Mouse (Mus musculus) CD4-positive naive resting alpha-beta T cell, adult 76 days (primary cell): ENCODE results near the gene Folh1. TPM values are rescaled to one million over a fixed set of nuclear protein-coding genes. Genes with fewer than 3 reads are reported as not detected.

ENCODE experiments used
- total RNA-seq: library from RNA; stranded (reverse); gene quantifications from one replicate; pipeline ENCODE4 v1.2.4, GENCODE M21; 2023

Gene Folh1
- total RNA-seq = not detected

GRCm38 (mm10) chr7:86775617-86776325 is at the start of gene Folh1:
TSS of gene Folh1 (minus strand) at chr7:86775943.

GRCm38 (mm10) chr7:86794727-86795126 is 19.0 kb upstream of the Folh1 start, which contains the start of gene Vmn2r77:
TSS of gene Vmn2r77 (plus strand) at chr7:86795027.

GRCm38 (mm10) chr7:86688030-86688429 is 87.7 kb downstream of the Folh1 start, which contains the start of gene Olfr292:
TSS of gene Olfr292 (plus strand) at chr7:86688330.

Other genes with a start within 250 kb of the Folh1 start
- gene Olfr295, start 192.1 kb downstream of the Folh1 start, total RNA-seq = not detected
- gene Olfr294, start 159.3 kb downstream of the Folh1 start, total RNA-seq = not detected
- not detected for gene Olfr293, start 126.9 kb downstream of the Folh1 start, total RNA-seq
- gene Olfr292, start 87.6 kb downstream of the Folh1 start, total RNA-seq = not detected
- gene Vmn2r77, start 19.1 kb upstream of the Folh1 start, total RNA-seq = not detected
- gene Vmn2r78, start 139.2 kb upstream of the Folh1 start, total RNA-seq = not detected
- not detected for gene Vmn2r79, start 220.2 kb upstream of the Folh1 start, total RNA-seq